Mouse (Mus musculus) cerebellum, adult 2 months (tissue): ENCODE measurements around the gene Btd.

ENCODE experiments used
- CTCF ChIP-seq: fragments of 200-500 bp; IDR thresholded peaks from 2 replicates; pipeline ENCODE4 v1.5.1; 2011; ENCODE audit warnings: low read depth, mild to moderate bottlenecking, control low read depth, low read length, moderate library complexity, borderline replicate concordance; ENCODE audit not compliant: insufficient read depth
- POLR2A ChIP-seq: fragments of 200-500 bp; IDR thresholded peaks from 2 replicates; pipeline ENCODE4 v1.6.1; 2011; ENCODE audit warnings: low read length, control low read depth, borderline replicate concordance; ENCODE audit not compliant: insufficient read depth

- TF ChIP-seq POLR2A, result no peak
- no peak for TF ChIP-seq CTCF
Measured at GRCm38 (mm10) chr14:31596408-31596807, 44.4 kb upstream of the Btd start.
